Mouse (Mus musculus): Measurements from ENCODE around the gene Srgap2. TPM values are rescaled to one million over a fixed set of nuclear protein-coding genes. Genes with fewer than 3 reads are reported as not detected.

Srgap2 gene
- polyA plus RNA-seq, 1 experiment from 2014 or later: 17.0 TPM

GRCm38 (mm10) chr1:131525101-131525585 is 2.0 kb downstream of the Srgap2 start:
- H3K27me3 ChIP-seq: no peaks in the 10 kb centered on the region
- peak overlapping the region; percentile 90 for H3K4me2 ChIP-seq
- H3K9me3 ChIP-seq: no peaks in the 10 kb centered on the region
- no peak for ATAC-seq (ENCODE audit: insufficient number of reproducible peaks, low FRiP score, low TSS enrichment, low read depth)
- peak overlapping the region; percentile 78 for H3K9ac ChIP-seq
- peak overlapping the region; percentile 87 for H3K4me3 ChIP-seq
- peak overlapping the region; percentile 98; the same call in 1 of the 2 replicates for H3K27ac ChIP-seq
- H3K4me1 ChIP-seq: peaks cover 39% of the 10 kb centered on the region
- 1% methylated on average over 26 of the region's 26 CpGs for WGBS
- H3K36me3 ChIP-seq: no peaks in the 10 kb centered on the region

GRCm38 (mm10) chr1:131523794-131524193 is 3.4 kb downstream of the Srgap2 start:
- H3K27me3 ChIP-seq: no peaks in the 10 kb centered on the region
- peak overlapping the region; percentile 87 for H3K4me3 ChIP-seq
- ATAC-seq (ENCODE audit: insufficient number of reproducible peaks, low FRiP score, low TSS enrichment, low read depth): no peak
- WGBS: 36% methylated on average over 3 of the region's 3 CpGs
- H3K9ac ChIP-seq: no peak overlapping the region
- H3K4me1 ChIP-seq: peaks cover 43% of the 10 kb centered on the region
- peak overlapping the region; percentile 90 for H3K4me2 ChIP-seq
- H3K9me3 ChIP-seq: no peaks in the 10 kb centered on the region
- H3K27ac ChIP-seq: no peak overlapping the region
- H3K36me3 ChIP-seq: no peaks in the 10 kb centered on the region

- WGBS: 87% methylated on average over 3 of the region's 3 CpGs
- Histone ChIP-seq H3K9me3 (no peaks in the 10 kb centered on the region), H3K27ac (no peak overlapping the region), H3K36me3 (no peaks in the 10 kb centered on the region), H3K4me2 (no peak overlapping the region), H3K4me3 (no peak overlapping the region), H3K27me3 (no peaks in the 10 kb centered on the region), H3K9ac (no peak overlapping the region), H3K4me1 (peaks cover 12% of the 10 kb centered on the region; the same call in 1 of the 2 replicates)
- ATAC-seq (ENCODE audit: insufficient number of reproducible peaks, low FRiP score, low TSS enrichment, low read depth): no peak
These were observed 10.6 kb downstream of the Srgap2 start for GRCm38 (mm10) chr1:131516588-131516987.

- no peaks in the 10 kb centered on the region for H3K36me3 ChIP-seq
- no peaks in the 10 kb centered on the region for H3K9me3 ChIP-seq
- WGBS: 61% methylated on average over 1 of the region's 1 CpGs
- H3K27me3 ChIP-seq: no peaks in the 10 kb centered on the region
- no peak overlapping the region for H3K4me2 ChIP-seq
- no peak overlapping the region for H3K4me3 ChIP-seq
- no peak overlapping the region for H3K27ac ChIP-seq
- H3K9ac ChIP-seq: no peak overlapping the region
- peaks cover 3% of the 10 kb centered on the region; the same call in 1 of the 2 replicates for H3K4me1 ChIP-seq
- no peak for ATAC-seq (ENCODE audit: insufficient number of reproducible peaks, low FRiP score, low TSS enrichment, low read depth)
These were observed 13.0 kb downstream of the Srgap2 start for GRCm38 (mm10) chr1:131514197-131514596.

GRCm38 (mm10) chr1:131513136-131513535 is 14.0 kb downstream of the Srgap2 start:
- no peak overlapping the region for H3K9ac ChIP-seq
- no peak overlapping the region for H3K4me2 ChIP-seq
- H3K27me3 ChIP-seq: no peaks in the 10 kb centered on the region
- no peak for ATAC-seq (ENCODE audit: insufficient number of reproducible peaks, low FRiP score, low TSS enrichment, low read depth)
- H3K4me1 ChIP-seq: peaks cover 3% of the 10 kb centered on the region; the same call in 1 of the 2 replicates
- no peak overlapping the region for H3K4me3 ChIP-seq
- 88% methylated on average over 2 of the region's 2 CpGs for WGBS
- H3K9me3 ChIP-seq: no peaks in the 10 kb centered on the region
- H3K27ac ChIP-seq: no peak overlapping the region
- no peaks in the 10 kb centered on the region for H3K36me3 ChIP-seq

- no peak overlapping the region for H3K4me2 ChIP-seq
- no peak for ATAC-seq (ENCODE audit: insufficient number of reproducible peaks, low FRiP score, low TSS enrichment, low read depth)
- H3K9me3 ChIP-seq: no peaks in the 10 kb centered on the region
- no peak overlapping the region for H3K4me3 ChIP-seq
- 69% methylated on average over 3 of the region's 3 CpGs for WGBS
- H3K27ac ChIP-seq: 0 out of 2 replicates have a peak overlapping the region, but pooled peaks have one; percentile 22
- no peak overlapping the region for H3K9ac ChIP-seq
- peaks cover 3% of the 10 kb centered on the region; the same call in 1 of the 2 replicates for H3K4me1 ChIP-seq
- H3K36me3 ChIP-seq: no peaks in the 10 kb centered on the region
- H3K27me3 ChIP-seq: no peaks in the 10 kb centered on the region
These were observed 15.3 kb downstream of the Srgap2 start for GRCm38 (mm10) chr1:131511661-131512500.

- H3K27me3 ChIP-seq: no peaks in the 10 kb centered on the region
- ATAC-seq (ENCODE audit: insufficient number of reproducible peaks, low FRiP score, low TSS enrichment, low read depth): no peak
- no peak overlapping the region for H3K4me2 ChIP-seq
- no peak overlapping the region for H3K9ac ChIP-seq
- no peak overlapping the region for H3K27ac ChIP-seq
- no peak overlapping the region for H3K4me3 ChIP-seq
- no peaks in the 10 kb centered on the region for H3K9me3 ChIP-seq
- H3K36me3 ChIP-seq: no peaks in the 10 kb centered on the region
- H3K4me1 ChIP-seq: peaks cover 6% of the 10 kb centered on the region; the same call in 1 of the 2 replicates
These were observed 16.0 kb downstream of the Srgap2 start for GRCm38 (mm10) chr1:131511131-131511530.

GRCm38 (mm10) chr1:131501681-131502080 is 25.5 kb downstream of the Srgap2 start:
- no peak overlapping the region for H3K27ac ChIP-seq
- H3K4me1 ChIP-seq: peaks cover 5% of the 10 kb centered on the region; the same call in 1 of the 2 replicates
- no peak overlapping the region for H3K9ac ChIP-seq
- H3K36me3 ChIP-seq: no peaks in the 10 kb centered on the region
- no peaks in the 10 kb centered on the region for H3K27me3 ChIP-seq
- no peak overlapping the region for H3K4me3 ChIP-seq
- 75% methylated on average over 1 of the region's 1 CpGs for WGBS
- no peak overlapping the region for H3K4me2 ChIP-seq
- no peaks in the 10 kb centered on the region for H3K9me3 ChIP-seq
- no peak for ATAC-seq (ENCODE audit: insufficient number of reproducible peaks, low FRiP score, low TSS enrichment, low read depth)

GRCm38 (mm10) chr1:131498231-131498630 is 28.9 kb downstream of the Srgap2 start:
- H3K4me2 ChIP-seq: no peak overlapping the region
- no peak for ATAC-seq (ENCODE audit: insufficient number of reproducible peaks, low FRiP score, low TSS enrichment, low read depth)
- no peak overlapping the region for H3K27ac ChIP-seq
- no peaks in the 10 kb centered on the region for H3K9me3 ChIP-seq
- no peak overlapping the region for H3K9ac ChIP-seq
- no peaks in the 10 kb centered on the region for H3K36me3 ChIP-seq
- peaks cover 16% of the 10 kb centered on the region for H3K4me1 ChIP-seq
- no peaks in the 10 kb centered on the region for H3K27me3 ChIP-seq
- H3K4me3 ChIP-seq: no peak overlapping the region
- 90% methylated on average over 1 of the region's 1 CpGs for WGBS

- H3K36me3 ChIP-seq: no peaks in the 10 kb centered on the region
- no peaks in the 10 kb centered on the region for H3K27me3 ChIP-seq
- no peak overlapping the region for H3K27ac ChIP-seq
- WGBS: 59% methylated on average over 4 of the region's 4 CpGs
- no peaks in the 10 kb centered on the region for H3K9me3 ChIP-seq
- no peak overlapping the region for H3K4me2 ChIP-seq
- H3K9ac ChIP-seq: no peak overlapping the region
- H3K4me3 ChIP-seq: no peak overlapping the region
- no peak for ATAC-seq (ENCODE audit: insufficient number of reproducible peaks, low FRiP score, low TSS enrichment, low read depth)
- H3K4me1 ChIP-seq: peaks cover 19% of the 10 kb centered on the region
These were observed 32.9 kb downstream of the Srgap2 start for GRCm38 (mm10) chr1:131493966-131494898.

GRCm38 (mm10) chr1:131492360-131492759 is 34.8 kb downstream of the Srgap2 start:
- no peak overlapping the region for H3K9ac ChIP-seq
- no peak overlapping the region for H3K27ac ChIP-seq
- H3K4me2 ChIP-seq: no peak overlapping the region
- WGBS: 61% methylated on average over 2 of the region's 2 CpGs
- no peak for ATAC-seq (ENCODE audit: insufficient number of reproducible peaks, low FRiP score, low TSS enrichment, low read depth)
- no peaks in the 10 kb centered on the region for H3K9me3 ChIP-seq
- H3K4me3 ChIP-seq: no peak overlapping the region
- no peaks in the 10 kb centered on the region for H3K36me3 ChIP-seq
- peaks cover 19% of the 10 kb centered on the region for H3K4me1 ChIP-seq
- H3K27me3 ChIP-seq: no peaks in the 10 kb centered on the region
